Mouse (Mus musculus): ENCODE results near the gene Bend7. TPM values are rescaled to one million over a fixed set of nuclear protein-coding genes. Genes with fewer than 3 reads are reported as not detected.
A peak's percentile ranks its signal among the peaks of the same experiment; 100 is the strongest.

Bend7 gene
- polyA plus RNA-seq, 1 experiment from 2014 or later = 11.1 TPM

DNA sequence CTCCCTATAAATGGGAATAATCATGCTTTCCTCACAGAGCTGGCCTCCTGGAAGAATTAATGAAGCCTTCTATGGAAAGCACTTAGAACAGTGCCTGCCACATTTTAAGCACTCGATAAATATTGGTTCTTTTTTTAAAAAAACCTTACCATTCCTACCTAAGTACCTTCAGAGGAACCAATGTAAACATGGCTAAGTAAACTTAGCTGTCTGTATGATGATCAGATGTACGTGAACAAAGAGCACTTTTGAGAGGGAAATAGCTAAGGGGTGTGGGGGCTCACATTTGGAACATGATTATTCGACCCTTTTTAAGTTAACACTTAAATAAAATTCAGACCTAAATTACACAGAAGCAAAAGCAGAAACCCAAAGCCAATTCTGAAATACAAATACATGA lies 39.6 kb downstream of the Bend7 start:
- H3K4me3 ChIP-seq (ENCODE audit: low read depth, low read length) = no peak overlapping the region
- no peaks in the 10 kb centered on the region for H3K9me3 ChIP-seq (ENCODE audit: low read depth, low read length)
- TF ChIP-seq CTCF (IDR thresholded peaks at IDR 0.05; ENCODE audit: low read depth) = no peak
- H3K4me2 ChIP-seq = no peak overlapping the region
- 47% methylated on average over 3 of the region's 3 CpGs for WGBS
- H3K36me3 ChIP-seq (ENCODE audit: insufficient read depth) = no peaks in the 10 kb centered on the region
- peak; percentile 93 for ATAC-seq (ENCODE audit: insufficient read depth)
- no peaks in the 10 kb centered on the region for H3K4me1 ChIP-seq (ENCODE audit: insufficient read depth)
- 0 out of 2 replicates have a peak overlapping the region, but pooled peaks have one; percentile 8 for H3K27ac ChIP-seq (ENCODE audit: low read depth)
- no peak overlapping the region for H3K9ac ChIP-seq
- DNase-seq = peak; percentile 22
- no peaks in the 10 kb centered on the region for H3K27me3 ChIP-seq (ENCODE audit: insufficient read depth, low read length)

DNA sequence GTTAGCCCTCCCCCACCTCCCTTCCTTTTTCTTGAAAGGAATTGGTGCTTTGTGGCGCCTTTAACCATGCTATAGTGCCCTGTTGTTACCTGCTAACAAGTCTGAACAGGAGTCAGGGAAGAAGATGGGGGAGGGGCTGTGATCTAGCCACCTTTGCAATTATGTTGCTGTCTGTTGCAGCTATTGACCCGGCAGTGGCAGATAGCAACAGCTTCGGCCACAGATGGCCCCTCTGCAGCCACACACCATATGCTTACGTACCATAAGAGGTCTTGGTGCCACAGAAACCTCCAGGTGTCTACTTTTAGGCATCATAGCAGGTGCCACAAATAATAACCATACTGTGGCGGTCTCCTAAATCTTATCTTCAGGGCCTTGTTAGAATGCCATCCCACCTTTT lies 43.1 kb downstream of the Bend7 start:
- 66% methylated on average over 5 of the region's 5 CpGs for WGBS
- ATAC-seq (ENCODE audit: insufficient read depth) = no peak
- Histone ChIP-seq H3K4me2 (no peak overlapping the region), H3K27ac (ENCODE audit: low read depth) (no peak overlapping the region), H3K9me3 (ENCODE audit: low read depth, low read length) (no peaks in the 10 kb centered on the region), H3K36me3 (ENCODE audit: insufficient read depth) (0 out of 2 replicates have a peak, but pooled peaks cover 4% of the 10 kb centered on the region), H3K27me3 (ENCODE audit: insufficient read depth, low read length) (no peaks in the 10 kb centered on the region), H3K4me3 (ENCODE audit: low read depth, low read length) (no peak overlapping the region), H3K9ac (no peak overlapping the region), H3K4me1 (ENCODE audit: insufficient read depth) (no peaks in the 10 kb centered on the region)
- no peak for DNase-seq
- no peak for TF ChIP-seq CTCF (IDR thresholded peaks at IDR 0.05; ENCODE audit: low read depth)

DNA sequence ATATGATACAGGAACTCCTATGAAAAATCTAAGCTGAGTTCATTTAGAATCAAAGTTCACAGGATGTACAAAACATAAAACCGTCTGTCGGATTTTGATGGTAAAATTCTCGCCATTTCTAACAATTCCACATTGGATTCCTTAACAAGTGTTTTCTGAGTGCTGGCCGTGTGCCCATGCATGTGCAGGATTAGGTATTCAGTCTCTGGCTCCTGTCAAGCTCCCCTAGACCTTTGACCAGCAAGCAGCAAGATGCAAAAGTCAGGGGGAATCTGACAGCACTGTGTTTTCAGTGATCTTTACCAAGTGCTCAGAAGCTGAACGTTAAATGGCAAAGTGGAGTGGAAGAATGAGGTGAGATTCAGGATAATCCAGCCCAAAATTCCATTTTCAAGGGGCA lies 44.3 kb downstream of the Bend7 start:
- Histone ChIP-seq H3K9me3 (ENCODE audit: low read depth, low read length) (no peaks in the 10 kb centered on the region), H3K27ac (ENCODE audit: low read depth) (no peak overlapping the region), H3K27me3 (ENCODE audit: insufficient read depth, low read length) (no peaks in the 10 kb centered on the region), H3K4me1 (ENCODE audit: insufficient read depth) (no peaks in the 10 kb centered on the region), H3K4me2 (no peak overlapping the region), H3K4me3 (ENCODE audit: low read depth, low read length) (no peak overlapping the region), H3K9ac (no peak overlapping the region), H3K36me3 (ENCODE audit: insufficient read depth) (0 out of 2 replicates have a peak, but pooled peaks cover 4% of the 10 kb centered on the region)
- 64% methylated on average over 5 of the region's 5 CpGs for WGBS
- no peak for TF ChIP-seq CTCF (IDR thresholded peaks at IDR 0.05; ENCODE audit: low read depth)
- ATAC-seq (ENCODE audit: insufficient read depth) (no peak), DNase-seq (no peak)

DNA sequence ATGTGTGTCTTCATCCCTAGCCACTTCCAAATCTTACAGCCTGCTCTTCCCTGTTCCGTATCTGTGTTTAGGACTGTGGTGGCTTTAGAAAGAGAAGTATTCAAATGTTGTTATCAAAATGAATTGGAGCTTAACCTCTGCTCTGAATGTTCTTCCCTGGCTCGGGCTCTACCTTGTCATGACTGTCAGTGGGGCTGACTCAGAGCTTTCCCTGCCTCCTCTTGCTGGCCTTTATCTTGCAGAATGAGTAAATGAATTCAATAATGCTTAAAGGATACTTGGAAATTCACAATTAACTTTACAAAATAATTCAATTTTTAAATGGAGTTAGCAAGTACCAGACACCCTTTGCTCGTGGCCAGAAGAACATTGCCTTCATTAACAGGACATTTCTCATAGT lies 46.4 kb downstream of the Bend7 start:
- Histone ChIP-seq H3K4me2 (no peak overlapping the region), H3K27me3 (ENCODE audit: insufficient read depth, low read length) (no peaks in the 10 kb centered on the region), H3K9me3 (ENCODE audit: low read depth, low read length) (no peaks in the 10 kb centered on the region), H3K36me3 (ENCODE audit: insufficient read depth) (0 out of 2 replicates have a peak, but pooled peaks cover 4% of the 10 kb centered on the region), H3K4me1 (ENCODE audit: insufficient read depth) (no peaks in the 10 kb centered on the region), H3K4me3 (ENCODE audit: low read depth, low read length) (no peak overlapping the region), H3K9ac (no peak overlapping the region), H3K27ac (ENCODE audit: low read depth) (no peak overlapping the region)
- DNase-seq = no peak
- ATAC-seq (ENCODE audit: insufficient read depth) = no peak
- TF ChIP-seq CTCF (IDR thresholded peaks at IDR 0.05; ENCODE audit: low read depth) = no peak
- WGBS = 80% methylated on average over 3 of the region's 3 CpGs

DNA sequence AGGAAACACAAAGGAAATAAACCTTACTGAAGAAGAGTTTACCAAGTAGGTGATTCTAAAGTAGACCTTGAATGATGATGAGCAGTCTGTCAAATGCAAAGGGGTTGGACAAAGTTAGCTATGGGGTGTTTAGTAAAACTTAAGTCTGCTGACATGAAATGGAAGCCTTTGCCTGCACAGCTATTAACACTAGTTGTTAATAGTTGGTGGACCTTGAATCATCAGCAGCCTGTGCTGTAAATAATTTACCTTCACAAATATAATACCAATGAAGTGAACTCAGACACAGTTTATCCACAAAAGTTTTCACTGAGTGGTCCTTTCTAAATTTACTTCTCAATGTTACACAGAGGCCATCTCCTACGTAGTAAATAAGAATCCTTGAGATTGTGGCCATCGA lies 52.7 kb downstream of the Bend7 start:
- H3K9me3 ChIP-seq (ENCODE audit: low read depth, low read length) = no peaks in the 10 kb centered on the region
- TF ChIP-seq CTCF (IDR thresholded peaks at IDR 0.05; ENCODE audit: low read depth) = no peak
- H3K4me2 ChIP-seq = no peak overlapping the region
- H3K27ac ChIP-seq (ENCODE audit: low read depth) = no peak overlapping the region
- 91% methylated on average over 2 of the region's 2 CpGs for WGBS
- no peaks in the 10 kb centered on the region for H3K4me1 ChIP-seq (ENCODE audit: insufficient read depth)
- H3K27me3 ChIP-seq (ENCODE audit: insufficient read depth, low read length) = no peaks in the 10 kb centered on the region
- H3K9ac ChIP-seq = no peak overlapping the region
- DNase-seq = no peak
- no peak for ATAC-seq (ENCODE audit: insufficient read depth)
- H3K4me3 ChIP-seq (ENCODE audit: low read depth, low read length) = no peak overlapping the region
- H3K36me3 ChIP-seq (ENCODE audit: insufficient read depth) = no peaks in the 10 kb centered on the region

DNA sequence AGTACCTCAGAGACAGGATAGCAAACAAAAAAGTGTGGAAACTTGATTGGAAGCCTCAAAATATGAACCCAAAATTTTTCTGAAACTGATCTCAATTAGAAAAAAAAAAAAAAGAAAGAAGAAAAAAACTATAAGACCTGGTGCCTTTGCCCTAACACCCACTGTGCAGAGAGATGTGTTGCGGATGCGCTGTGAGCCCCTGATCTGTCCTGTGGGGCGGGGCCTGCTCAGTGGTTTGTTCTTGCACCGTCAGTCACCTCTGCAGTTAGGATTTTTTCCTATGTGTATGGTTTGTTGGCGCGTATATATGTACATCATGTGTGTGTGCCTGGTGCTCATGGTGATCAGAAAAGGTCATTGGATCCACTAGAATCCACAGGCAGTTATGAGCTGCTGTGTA lies 56.3 kb downstream of the Bend7 start:
- WGBS = 91% methylated on average over 6 of the region's 6 CpGs
- Histone ChIP-seq H3K27me3 (ENCODE audit: insufficient read depth, low read length) (no peaks in the 10 kb centered on the region), H3K4me3 (ENCODE audit: low read depth, low read length) (no peak overlapping the region), H3K4me1 (ENCODE audit: insufficient read depth) (no peaks in the 10 kb centered on the region), H3K4me2 (no peak overlapping the region), H3K27ac (ENCODE audit: low read depth) (no peak overlapping the region), H3K9ac (no peak overlapping the region), H3K9me3 (ENCODE audit: low read depth, low read length) (no peaks in the 10 kb centered on the region), H3K36me3 (ENCODE audit: insufficient read depth) (no peaks in the 10 kb centered on the region)
- DNase-seq = no peak
- ATAC-seq (ENCODE audit: insufficient read depth) = no peak
- no peak for TF ChIP-seq CTCF (IDR thresholded peaks at IDR 0.05; ENCODE audit: low read depth)

DNA sequence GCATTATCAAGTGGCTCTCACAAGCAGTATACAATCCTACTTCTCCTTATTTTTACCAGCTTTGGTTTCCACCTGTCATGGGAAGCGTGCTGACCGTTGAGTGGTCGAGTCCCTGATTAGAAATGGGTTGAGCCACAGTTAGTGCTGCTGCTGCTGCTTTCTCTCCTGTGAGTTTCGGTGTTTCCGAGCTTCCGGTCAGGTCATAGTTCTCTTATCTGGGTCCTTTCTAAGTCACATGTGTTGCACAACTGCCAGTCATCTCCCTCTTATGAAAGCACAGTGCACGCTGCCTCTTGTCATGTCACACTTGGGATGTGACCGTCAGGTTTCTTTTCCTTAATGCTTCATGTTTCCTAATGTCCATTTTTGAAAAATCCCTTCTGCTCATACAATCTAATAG lies 59.7 kb downstream of the Bend7 start:
- no peak for TF ChIP-seq CTCF (IDR thresholded peaks at IDR 0.05; ENCODE audit: low read depth)
- no peak for DNase-seq
- WGBS = 66% methylated on average over 8 of the region's 8 CpGs

DNA sequence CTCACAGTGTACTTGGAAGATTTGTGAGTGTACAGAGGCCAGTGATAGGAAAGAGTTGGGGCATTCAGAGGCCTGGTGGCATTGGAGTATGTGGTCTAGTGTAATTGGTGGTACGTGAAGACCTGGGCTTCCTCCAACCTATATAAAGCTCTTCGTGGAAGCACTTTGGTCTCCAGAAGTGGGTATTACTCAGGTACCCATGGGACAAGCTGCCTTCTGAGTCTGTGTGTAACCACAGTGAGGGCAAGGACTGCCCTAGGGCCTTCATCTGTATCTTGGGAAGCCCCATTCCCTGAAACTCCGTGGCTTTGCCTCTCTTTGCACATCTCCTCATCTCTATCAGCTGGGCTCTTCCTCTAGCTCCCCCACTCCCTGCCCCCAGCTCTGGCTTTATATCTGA lies 64.0 kb downstream of the Bend7 start:
- Histone ChIP-seq H3K4me2 (no peak overlapping the region), H3K9me3 (ENCODE audit: low read depth, low read length) (no peaks in the 10 kb centered on the region), H3K27me3 (ENCODE audit: insufficient read depth, low read length) (no peaks in the 10 kb centered on the region), H3K4me1 (ENCODE audit: insufficient read depth) (no peaks in the 10 kb centered on the region), H3K27ac (ENCODE audit: low read depth) (no peak overlapping the region), H3K4me3 (ENCODE audit: low read depth, low read length) (no peak overlapping the region), H3K36me3 (ENCODE audit: insufficient read depth) (no peaks in the 10 kb centered on the region), H3K9ac (no peak overlapping the region)
- DNase-seq (no peak), ATAC-seq (ENCODE audit: insufficient read depth) (no peak)
- no peak for TF ChIP-seq CTCF (IDR thresholded peaks at IDR 0.05; ENCODE audit: low read depth)
- WGBS = 88% methylated on average over 3 of the region's 3 CpGs

More for the DNA sequence above, 59.7 kb downstream of the Bend7 start:
- Histone ChIP-seq H3K9ac (no peak overlapping the region), H3K9me3 (ENCODE audit: low read depth, low read length) (no peaks in the 10 kb centered on the region), H3K4me2 (no peak overlapping the region), H3K4me1 (ENCODE audit: insufficient read depth) (no peaks in the 10 kb centered on the region), H3K4me3 (ENCODE audit: low read depth, low read length) (no peak overlapping the region), H3K27ac (ENCODE audit: low read depth) (no peak overlapping the region), H3K27me3 (ENCODE audit: insufficient read depth, low read length) (no peaks in the 10 kb centered on the region), H3K36me3 (ENCODE audit: insufficient read depth) (no peaks in the 10 kb centered on the region)
- ATAC-seq (ENCODE audit: insufficient read depth) = no peak
